Mouse (Mus musculus): ENCODE results near the gene Ror1.

DNA sequence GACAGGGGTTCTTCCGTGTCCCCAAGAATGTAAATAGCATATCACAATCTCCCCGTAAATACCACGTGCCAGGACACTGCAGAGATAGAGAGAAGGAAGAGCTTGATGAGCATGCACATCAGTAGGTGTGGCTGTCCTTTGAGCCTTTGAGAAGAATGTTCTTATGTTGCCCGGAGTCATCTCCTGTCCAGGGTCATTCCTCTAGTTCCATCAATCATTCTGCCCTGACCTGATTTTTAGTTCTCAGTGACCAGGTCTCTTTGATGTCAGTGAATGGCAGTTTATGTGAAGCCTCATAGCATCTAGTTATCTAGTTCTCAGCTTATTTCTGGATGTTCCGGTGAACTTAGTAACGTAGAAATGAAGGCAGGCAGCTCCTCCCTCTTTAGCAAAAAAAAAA lies 295.4 kb downstream of the Ror1 start:
- TF ChIP-seq CTCF (IDR thresholded peaks at IDR 0.05; ENCODE audit: low read depth) (no peak), EP300 (optimal IDR thresholded peaks at IDR 0.05) (no peak)

All from stomach, postnatal 0 days (tissue).